Mouse (Mus musculus): ENCODE measurements around the gene Prrx1.

GRCm38 (mm10) chr1:163355626-163356156 is 42.2 kb upstream of the Prrx1 start:
- TF ChIP-seq E2F4 (IDR thresholded peaks at IDR 0.05; ENCODE audit: borderline replicate concordance, low read depth, low read length) (no peak), POLR2AphosphoS2 (IDR thresholded peaks at IDR 0.05; ENCODE audit: low read length) (no peak), CTCF (IDR thresholded peaks at IDR 0.05 in 2 of 3, conservative IDR thresholded peaks at IDR 0.05 in 1 of 3; ENCODE audit: control insufficient read depth in 1 of 3, insufficient read depth in 1 of 3, low read depth in 2 of 3, low read length in 3 of 3, poor library complexity in 1 of 3, severe bottlenecking in 1 of 3) (no peak), RAD21 (IDR thresholded peaks at IDR 0.05; ENCODE audit: low read depth, low read length) (no peak), MXI1 (IDR thresholded peaks at IDR 0.05; ENCODE audit: low read depth, low read length) (no peak), CHD2 (IDR thresholded peaks at IDR 0.05; ENCODE audit: low read length) (no peak), ELF1 (IDR thresholded peaks at IDR 0.05; ENCODE audit: low read depth, low read length) (no peak), POLR2A (IDR thresholded peaks at IDR 0.05; ENCODE audit: control insufficient read depth in 1 of 2, insufficient read depth in 1 of 2, low read depth in 1 of 2, low read length in 2 of 2, poor library complexity in 1 of 2) (no peak), ZNF384 (IDR thresholded peaks at IDR 0.05; ENCODE audit: low read depth, low read length) (no peak), TAL1 (IDR thresholded peaks at IDR 0.05; ENCODE audit: low read length) (no peak), MYC (IDR thresholded peaks at IDR 0.05; ENCODE audit: low read depth, low read length) (no peak), ZKSCAN1 (IDR thresholded peaks at IDR 0.05; ENCODE audit: low read depth, low read length) (no peak)
